Mouse (Mus musculus): Measurements from ENCODE around the gene Capn7.

DNA sequence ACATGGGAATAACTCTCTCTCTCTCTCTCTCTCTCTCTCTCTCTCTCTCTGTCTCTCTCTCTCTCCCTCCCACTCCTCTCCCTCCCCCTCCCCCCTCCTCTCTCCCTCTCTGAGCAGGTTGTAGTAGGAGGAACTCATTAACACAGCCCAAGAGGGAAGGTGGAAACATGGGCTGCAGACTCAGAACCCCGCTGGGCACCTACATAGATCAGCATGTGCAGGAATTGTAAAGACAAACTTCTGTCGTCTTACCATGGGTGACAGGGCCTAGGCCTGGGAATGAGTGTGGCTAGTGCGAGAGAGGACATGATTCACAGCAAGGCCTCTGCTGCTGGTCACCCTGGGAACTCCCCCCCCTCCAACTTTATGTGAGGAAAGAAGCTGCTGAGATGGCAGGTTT, 14.2 kb upstream of the Capn7 start:
- TF ChIP-seq CTCF (IDR thresholded peaks at IDR 0.05; ENCODE audit: borderline replicate concordance, insufficient read depth, low read length) (no peak), POLR2A (IDR thresholded peaks at IDR 0.05; ENCODE audit: low read depth, low read length) (no peak)
